Mouse (Mus musculus) kidney, embryonic 15.5 days (tissue): ENCODE measurements around the gene 1700018G05Rik. TPM values are rescaled to one million over a fixed set of nuclear protein-coding genes. Genes with fewer than 3 reads are reported as not detected.
"Not testable (repeated sequence)": the region's sequence is repeated elsewhere in the genome, so short reads cannot be mapped to it uniquely, and the experiment has no call there.

ENCODE experiments used
- ATAC-seq: fragments of 200-750 bp; cut with Nextera tagmentation; replicated peaks from 2 replicates; pipeline ENCODE4 v1.8.0; 2017; ENCODE audit warnings: moderate TSS enrichment; ENCODE audit not compliant: low FRiP score
- H3K27ac ChIP-seq: fragments of 300-500 bp; sonication (generic); 2 replicates; pipeline ENCODE4 v1.5.1; 2015; ENCODE audit warnings: mild to moderate bottlenecking, inconsistent platforms
- H3K27me3 ChIP-seq: fragments of 300-500 bp; sonication (generic); 2 replicates; pipeline ENCODE4 v1.6.1; 2015; ENCODE audit warnings: inconsistent platforms
- H3K36me3 ChIP-seq: fragments of 300-500 bp; sonication (generic); 2 replicates; pipeline ENCODE4 v1.6.1; 2015; ENCODE audit warnings: inconsistent platforms
- H3K4me1 ChIP-seq: fragments of 300-500 bp; sonication (generic); 2 replicates; pipeline ENCODE4 v1.6.1; 2015; ENCODE audit warnings: inconsistent platforms
- H3K4me2 ChIP-seq: fragments of 300-500 bp; sonication (generic); 2 replicates; pipeline ENCODE4 v1.6.1; 2015; ENCODE audit warnings: moderate library complexity, mild to moderate bottlenecking, inconsistent platforms
- H3K4me3 ChIP-seq: fragments of 300-500 bp; sonication (generic); replicated peaks from 2 replicates; pipeline ENCODE4 v1.5.1; 2015; ENCODE audit warnings: mild to moderate bottlenecking, inconsistent platforms
- H3K9ac ChIP-seq: fragments of 300-500 bp; sonication (generic); 2 replicates; pipeline ENCODE4 v1.6.1; 2015; ENCODE audit warnings: mild to moderate bottlenecking, inconsistent platforms
- H3K9me3 ChIP-seq: fragments of 300-500 bp; sonication (generic); replicated peaks from 2 replicates; pipeline ENCODE4 v1.6.1; 2016; ENCODE audit warnings: inconsistent platforms
- WGBS: fragments of 180-500 bp; shearing (Covaris S2); methylation state at CpG from one replicate; pipeline ENCODE4 v1.1.7; 2015; ENCODE audit warnings: mixed read lengths; 5-methylcytosine and 5-hydroxymethylcytosine counted together
- polyA plus RNA-seq: library from polyadenylated mRNA; unstranded; fragments of >200 nt; fragmentation: Nextera tagmentation; extraction: Ambion mirVana; gene quantifications from 2 replicates; pipeline ENCODE4 v1.2.1, GENCODE M21; 2015

The 1700018G05Rik gene
- polyA plus RNA-seq: not detected in 2 replicates

GRCm38 (mm10) chrX:102928072-102928471 lies at the start of gene 1700018G05Rik:
1700018G05Rik (plus strand) TSS chrX:102928372.
- H3K9me3 ChIP-seq, H3K4me1 ChIP-seq, H3K27ac ChIP-seq, ATAC-seq, H3K27me3 ChIP-seq, H3K36me3 ChIP-seq, H3K4me3 ChIP-seq, H3K4me2 ChIP-seq, H3K9ac ChIP-seq: not testable (repeated sequence)
- 87% methylated on average over 6 of the region's 6 CpGs for WGBS

GRCm38 (mm10) chrX:102908587-102908986 lies 19.6 kb upstream of the 1700018G05Rik start, which contains the start of the genes Dmrtc1a and 1700011M02Rik:
Dmrtc1a (minus strand) TSS chrX:102908687.
1700011M02Rik (plus strand) TSS chrX:102908905.
- H3K36me3 ChIP-seq, H3K9me3 ChIP-seq, H3K27ac ChIP-seq, H3K9ac ChIP-seq, H3K4me2 ChIP-seq, H3K4me1 ChIP-seq, ATAC-seq, H3K4me3 ChIP-seq: not testable (repeated sequence)
- 87% methylated on average over 9 of the region's 9 CpGs for WGBS
- H3K27me3 ChIP-seq: peaks cover 36% of the 10 kb centered on the region

GRCm38 (mm10) chrX:102914823-102915222 lies 13.3 kb upstream of the 1700018G05Rik start:
- WGBS: 75% methylated on average over 1 of the region's 1 CpGs
- ATAC-seq, H3K4me2 ChIP-seq, H3K27me3 ChIP-seq, H3K27ac ChIP-seq, H3K36me3 ChIP-seq, H3K4me3 ChIP-seq, H3K4me1 ChIP-seq, H3K9me3 ChIP-seq, H3K9ac ChIP-seq: not testable (repeated sequence)

- not testable (repeated sequence) for H3K4me2 ChIP-seq, ATAC-seq, H3K9me3 ChIP-seq, H3K9ac ChIP-seq, H3K36me3 ChIP-seq, H3K4me3 ChIP-seq, H3K4me1 ChIP-seq, H3K27ac ChIP-seq
- WGBS: 25% methylated on average over 4 of the region's 4 CpGs
- peaks cover 14% of the 10 kb centered on the region for H3K27me3 ChIP-seq
These were observed 1.5 kb upstream of the 1700018G05Rik start for GRCm38 (mm10) chrX:102926707-102927106.

GRCm38 (mm10) chrX:102932992-102933570 lies 4.9 kb downstream of the 1700018G05Rik start:
- Histone ChIP-seq H3K9ac (peak overlapping the region; percentile 47; the same call in 1 of the 2 replicates), H3K4me3 (peak overlapping the region; percentile 55), H3K4me2 (peak overlapping the region; percentile 80), H3K36me3 (no peaks in the 10 kb centered on the region), H3K27ac (no peak overlapping the region), H3K27me3 (peaks cover 43% of the 10 kb centered on the region), H3K4me1 (peaks cover 4% of the 10 kb centered on the region; the same call in 1 of the 2 replicates), H3K9me3 (no peaks in the 10 kb centered on the region)
- no peak for ATAC-seq
- WGBS: 52% methylated on average over 12 of the region's 12 CpGs

GRCm38 (mm10) chrX:102933571-102934394 lies 5.6 kb downstream of the 1700018G05Rik start:
- H3K9me3 ChIP-seq: no peaks in the 10 kb centered on the region
- H3K4me3 ChIP-seq: peak overlapping the region; percentile 55
- H3K9ac ChIP-seq: peak overlapping the region; percentile 47
- ATAC-seq: peak; percentile 77
- H3K27me3 ChIP-seq: peaks cover 40% of the 10 kb centered on the region
- H3K36me3 ChIP-seq: no peaks in the 10 kb centered on the region
- WGBS: 18% methylated on average over 60 of the region's 68 CpGs
- H3K4me2 ChIP-seq: peak overlapping the region; percentile 80
- no peak overlapping the region for H3K27ac ChIP-seq
- peaks cover 4% of the 10 kb centered on the region; the same call in 1 of the 2 replicates for H3K4me1 ChIP-seq

GRCm38 (mm10) chrX:102934395-102934764 lies 6.2 kb downstream of the 1700018G05Rik start:
- no peaks in the 10 kb centered on the region for H3K36me3 ChIP-seq
- no peak overlapping the region for H3K27ac ChIP-seq
- peaks cover 4% of the 10 kb centered on the region; the same call in 1 of the 2 replicates for H3K4me1 ChIP-seq
- no peak overlapping the region for H3K9ac ChIP-seq
- H3K9me3 ChIP-seq: no peaks in the 10 kb centered on the region
- ATAC-seq: no peak
- H3K27me3 ChIP-seq: peaks cover 43% of the 10 kb centered on the region
- peak overlapping the region; percentile 55 for H3K4me3 ChIP-seq
- H3K4me2 ChIP-seq: peak overlapping the region; percentile 80
- WGBS: 67% methylated on average over 8 of the region's 8 CpGs

GRCm38 (mm10) chrX:102936743-102937142 lies 8.6 kb downstream of the 1700018G05Rik start:
- WGBS: 50% methylated on average over 5 of the region's 5 CpGs
- ATAC-seq: no peak

GRCm38 (mm10) chrX:102950136-102950535 lies 22.0 kb downstream of the 1700018G05Rik start:
- H3K27me3 ChIP-seq: peaks cover 13% of the 10 kb centered on the region
- ATAC-seq: not testable (repeated sequence)
- WGBS: 90% methylated on average over 11 of the region's 11 CpGs

More at GRCm38 (mm10) chrX:102936743-102937142, 8.6 kb downstream of the 1700018G05Rik start:
- no peaks in the 10 kb centered on the region for H3K36me3 ChIP-seq
- no peak overlapping the region for H3K4me3 ChIP-seq
- H3K4me2 ChIP-seq: no peak overlapping the region
- H3K9me3 ChIP-seq: no peaks in the 10 kb centered on the region
- H3K9ac ChIP-seq: no peak overlapping the region
- no peak overlapping the region for H3K27ac ChIP-seq
- H3K4me1 ChIP-seq: peaks cover 4% of the 10 kb centered on the region; the same call in 1 of the 2 replicates
- H3K27me3 ChIP-seq: peaks cover 43% of the 10 kb centered on the region

GRCm38 (mm10) chrX:102958917-102959316 lies 30.7 kb downstream of the 1700018G05Rik start:
- Histone ChIP-seq H3K27me3 (peaks cover 13% of the 10 kb centered on the region; the same call in 1 of the 2 replicates), H3K4me3 (no peak overlapping the region), H3K4me1 (no peaks in the 10 kb centered on the region), H3K9me3 (no peaks in the 10 kb centered on the region), H3K27ac (no peak overlapping the region), H3K9ac (no peak overlapping the region), H3K4me2 (no peak overlapping the region), H3K36me3 (no peaks in the 10 kb centered on the region)
- no peak for ATAC-seq
- 31% methylated on average over 4 of the region's 4 CpGs for WGBS

More at GRCm38 (mm10) chrX:102950136-102950535, 22.0 kb downstream of the 1700018G05Rik start:
- not testable (repeated sequence) for H3K36me3 ChIP-seq, H3K9ac ChIP-seq, H3K9me3 ChIP-seq, H3K27ac ChIP-seq, H3K4me2 ChIP-seq, H3K4me1 ChIP-seq, H3K4me3 ChIP-seq

GRCm38 (mm10) chrX:102960581-102960980 lies 32.4 kb downstream of the 1700018G05Rik start:
- Histone ChIP-seq H3K9ac (no peak overlapping the region), H3K4me2 (no peak overlapping the region), H3K27ac (no peak overlapping the region), H3K27me3 (peaks cover 13% of the 10 kb centered on the region; the same call in 1 of the 2 replicates), H3K4me1 (no peaks in the 10 kb centered on the region), H3K36me3 (no peaks in the 10 kb centered on the region), H3K9me3 (no peaks in the 10 kb centered on the region), H3K4me3 (no peak overlapping the region)
- WGBS: 68% methylated on average over 2 of the region's 2 CpGs
- no peak for ATAC-seq
